Mouse (Mus musculus) forebrain, embryonic 10.5 days (tissue): ENCODE measurements around the gene Pgp. TPM values are rescaled to one million over a fixed set of nuclear protein-coding genes. Genes with fewer than 3 reads are reported as not detected.

ENCODE experiments used
- DNase-seq: peaks from one replicate; pipeline ENCODE4 v3.0.0-alpha.2; 2017; ENCODE audit warnings: low spot score; ENCODE audit errors: extremely low spot score
- H3K27ac ChIP-seq: fragments of 300-500 bp; sonication (generic); 2 replicates; pipeline ENCODE4 v1.5.1; 2016; ENCODE audit warnings: mild to moderate bottlenecking
- H3K27me3 ChIP-seq: fragments of 300-500 bp; sonication (generic); 2 replicates; pipeline ENCODE4 v1.6.1; 2016; ENCODE audit warnings: mild to moderate bottlenecking; ENCODE audit not compliant: poor library complexity, severe bottlenecking
- H3K36me3 ChIP-seq: fragments of 300-500 bp; sonication (generic); replicated peaks from 2 replicates; pipeline ENCODE4 v1.6.1; 2016; ENCODE audit warnings: mild to moderate bottlenecking, moderate library complexity
- H3K4me1 ChIP-seq: fragments of 300-500 bp; sonication (generic); 2 replicates; pipeline ENCODE4 v1.6.1; 2016
- H3K4me3 ChIP-seq: fragments of 300-500 bp; sonication (generic); 2 replicates; pipeline ENCODE4 v1.5.1; 2016; ENCODE audit warnings: mild to moderate bottlenecking, moderate library complexity
- H3K9me3 ChIP-seq: fragments of 300-500 bp; sonication (generic); 2 replicates; pipeline ENCODE4 v1.6.1; 2016; ENCODE audit warnings: mild to moderate bottlenecking, moderate library complexity
- WGBS: fragments of 180-500 bp; shearing (Covaris S2); methylation state at CpG from one replicate; pipeline ENCODE4 v1.1.7; 2016; 5-methylcytosine and 5-hydroxymethylcytosine counted together
- polyA plus RNA-seq: library from polyadenylated mRNA; unstranded; fragments of >200 nt; fragmentation: Nextera tagmentation; extraction: Ambion mirVana; gene quantifications from 2 replicates; pipeline ENCODE4 v1.2.1, GENCODE M21; 2016

Pgp gene
- polyA plus RNA-seq, 1 experiment from 2014 or later = 79.7 TPM

DNA sequence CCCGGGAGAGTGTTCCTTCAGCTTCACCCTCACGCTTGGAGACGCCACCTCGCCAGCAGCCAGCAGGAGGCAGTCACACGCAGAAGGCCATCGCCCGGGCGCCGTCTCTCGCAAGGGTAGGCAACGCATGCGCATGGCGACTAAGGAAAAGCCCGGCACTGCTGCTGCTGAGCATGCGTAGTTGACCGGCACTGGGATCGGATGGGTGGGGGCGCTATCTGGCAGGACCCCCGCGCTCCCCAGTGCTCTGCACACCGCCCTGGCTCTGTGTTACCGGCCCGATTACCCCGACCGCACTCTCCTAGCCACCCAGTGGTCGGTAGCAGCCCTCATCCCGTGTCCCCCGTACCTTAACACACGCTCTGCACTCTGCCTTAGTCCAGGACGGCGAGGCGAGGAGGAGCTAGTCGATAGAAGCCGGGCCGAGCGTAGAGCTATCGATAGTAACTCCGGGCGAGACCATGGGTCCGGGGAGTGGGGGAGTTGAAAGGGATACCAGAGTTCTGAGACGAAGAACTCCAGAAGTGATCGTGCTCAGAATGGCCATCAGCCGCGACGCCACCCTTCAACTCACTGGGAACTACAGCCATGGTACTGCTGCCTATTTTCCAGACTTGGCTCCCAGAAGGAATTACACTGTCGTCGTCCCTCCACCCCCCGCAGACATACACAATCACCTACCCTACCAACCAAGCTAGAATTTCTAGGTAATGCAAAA lies 8.6 kb downstream of the Pgp start, which contains the start of gene Mlst8:
Gene Mlst8 (minus strand): TSS at position 416 of the 718 bp plus-strand sequence.
- peak within 1 kb of the TSS; percentile 82 for H3K4me3 ChIP-seq
- DNase-seq = peak; percentile 98
- WGBS = under 1% methylated on average over 48 of the region's 48 CpGs

DNA sequence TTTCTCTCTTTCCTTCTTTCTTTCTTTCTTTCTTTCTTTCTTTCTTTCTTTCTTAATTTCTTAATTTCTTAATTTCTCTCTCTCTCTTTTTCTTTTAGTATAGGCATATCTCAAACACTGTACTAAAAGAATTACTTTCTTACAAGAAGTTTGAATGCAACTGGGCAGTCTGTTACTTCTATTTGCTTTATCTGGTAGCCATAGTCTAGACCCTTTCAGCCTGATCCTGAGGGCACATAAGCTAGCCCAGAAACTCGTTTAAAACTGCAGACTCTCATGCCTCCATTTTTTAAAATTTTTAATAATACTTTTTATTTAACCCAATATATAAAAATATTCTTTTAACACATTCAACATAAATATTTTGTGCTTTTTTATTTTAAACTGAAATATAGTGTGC lies 9.2 kb downstream of the Pgp start:
- H3K36me3 ChIP-seq = peaks cover 34% of the 10 kb centered on the region
- H3K27me3 ChIP-seq = no peaks in the 10 kb centered on the region
- no peaks in the 10 kb centered on the region for H3K9me3 ChIP-seq
- H3K27ac ChIP-seq = peak overlapping the region; percentile 98
- peak overlapping the region; percentile 82 for H3K4me3 ChIP-seq
- WGBS = 35% methylated on average over 1 of the region's 1 CpGs
- peaks cover 26% of the 10 kb centered on the region for H3K4me1 ChIP-seq
- DNase-seq = no peak

More for the DNA sequence above, 8.6 kb downstream of the Pgp start, which contains the start of gene Mlst8:
- Histone ChIP-seq H3K4me1 (peaks cover 32% of the 10 kb centered on the region), H3K27ac (peak within 1 kb of the TSS; percentile 98), H3K27me3 (no peaks in the 10 kb centered on the region), H3K9me3 (no peaks in the 10 kb centered on the region), H3K36me3 (peaks cover 40% of the 10 kb centered on the region)

DNA sequence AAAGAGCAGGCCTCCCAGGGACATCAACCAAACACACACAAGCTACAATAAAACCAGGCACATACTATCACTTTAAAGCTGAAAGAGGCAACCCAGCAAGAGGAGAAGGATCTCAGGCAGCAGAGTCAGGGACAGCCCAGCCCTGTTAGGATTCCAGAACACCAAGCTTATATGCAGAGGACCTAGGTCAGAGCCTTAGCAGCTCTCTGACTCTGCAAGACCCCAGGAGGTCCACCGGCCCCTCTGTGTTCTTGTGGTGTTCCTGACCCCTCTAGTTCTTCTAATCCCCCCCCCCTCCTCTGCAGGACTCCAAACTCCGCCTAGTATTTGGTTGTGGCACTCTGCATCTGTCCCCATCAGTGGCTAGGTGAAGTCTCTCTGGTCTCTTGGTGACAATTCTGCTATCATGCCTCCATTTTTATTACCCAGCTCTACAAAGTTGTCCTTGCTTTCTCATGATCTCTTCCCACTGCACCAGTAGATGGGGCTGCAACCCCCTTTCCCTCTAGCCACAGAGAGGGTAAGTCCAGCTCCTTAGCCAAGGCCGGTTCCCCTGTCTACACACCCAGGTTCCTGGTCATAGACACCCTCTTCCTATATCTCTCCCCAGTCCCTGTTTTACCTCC lies 10.1 kb downstream of the Pgp start:
- H3K9me3 ChIP-seq = no peaks in the 10 kb centered on the region

DNA sequence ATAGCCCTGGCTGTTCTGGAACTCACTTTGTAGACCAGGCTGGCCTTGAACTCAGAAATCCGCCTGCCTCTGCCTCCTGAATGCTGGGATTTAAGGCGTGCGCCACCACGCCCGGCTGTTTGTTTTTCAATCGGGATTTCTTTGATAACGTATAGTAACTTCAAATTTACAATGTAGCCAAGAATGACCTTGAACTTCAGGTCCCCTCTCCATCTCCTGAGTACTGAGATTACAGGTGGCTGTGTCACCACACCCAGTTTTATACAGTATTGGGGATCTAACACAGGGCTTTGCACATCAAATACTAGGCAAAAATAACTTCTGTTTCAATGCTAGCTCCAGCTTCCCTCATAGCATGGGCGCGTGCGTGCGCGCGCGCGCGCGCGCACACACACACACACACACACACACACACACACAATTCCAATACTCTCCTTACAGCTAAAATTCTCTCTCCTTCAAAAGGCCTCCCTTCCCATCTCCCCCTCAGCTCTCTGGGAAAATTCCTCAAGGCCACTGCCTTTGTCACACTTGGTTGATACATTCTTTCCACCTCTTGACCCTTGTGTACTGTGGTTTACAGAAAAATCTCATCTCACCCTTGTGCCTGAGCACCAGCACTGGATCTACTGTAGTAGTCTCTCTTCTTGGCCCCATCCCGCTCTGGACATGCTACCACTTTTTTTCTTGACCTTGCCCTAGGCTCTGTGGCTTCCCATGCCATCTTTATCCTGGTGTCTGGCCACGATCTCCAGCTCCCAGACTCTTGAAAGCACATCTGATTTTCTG lies 11.0 kb downstream of the Pgp start:
- no peak overlapping the region for H3K4me3 ChIP-seq
- 94% methylated on average over 20 of the region's 20 CpGs for WGBS
- H3K4me1 ChIP-seq = peaks cover 27% of the 10 kb centered on the region
- no peak overlapping the region for H3K27ac ChIP-seq
- no peaks in the 10 kb centered on the region for H3K9me3 ChIP-seq
- peaks cover 16% of the 10 kb centered on the region for H3K36me3 ChIP-seq
- DNase-seq = no peak
- peaks cover 2% of the 10 kb centered on the region for H3K27me3 ChIP-seq

More for the DNA sequence above, 10.1 kb downstream of the Pgp start:
- DNase-seq = no peak
- H3K4me3 ChIP-seq = peak overlapping the region; percentile 82; the same call in 1 of the 2 replicates
- H3K36me3 ChIP-seq = peaks cover 25% of the 10 kb centered on the region
- H3K27me3 ChIP-seq = no peaks in the 10 kb centered on the region
- WGBS = 43% methylated on average over 3 of the region's 3 CpGs
- peaks cover 22% of the 10 kb centered on the region for H3K4me1 ChIP-seq
- H3K27ac ChIP-seq = no peak overlapping the region

DNA sequence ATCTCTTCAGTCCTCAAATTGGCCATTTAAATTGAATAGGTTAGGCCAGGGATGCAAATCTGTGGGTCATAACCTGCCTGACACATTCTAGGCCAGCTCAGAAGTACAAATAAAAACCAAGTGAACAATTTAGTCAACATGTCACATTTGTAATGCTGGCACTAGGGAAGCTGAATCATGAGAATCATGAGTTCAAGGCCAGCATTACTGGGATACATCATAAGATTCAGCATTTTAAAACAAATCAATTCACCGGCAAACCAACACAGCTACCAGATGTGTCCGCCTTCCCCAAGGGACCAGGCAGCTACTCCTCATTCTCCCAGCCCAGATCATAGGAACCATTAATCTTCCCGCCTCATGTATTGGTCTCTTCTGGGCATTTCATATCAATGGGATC lies 13.3 kb downstream of the Pgp start:
- Histone ChIP-seq H3K27me3 (peaks cover 24% of the 10 kb centered on the region), H3K9me3 (no peaks in the 10 kb centered on the region), H3K36me3 (no peaks in the 10 kb centered on the region), H3K4me1 (peaks cover 25% of the 10 kb centered on the region), H3K4me3 (no peak overlapping the region), H3K27ac (no peak overlapping the region)
- WGBS = 95% methylated on average over 3 of the region's 3 CpGs
- DNase-seq = no peak

DNA sequence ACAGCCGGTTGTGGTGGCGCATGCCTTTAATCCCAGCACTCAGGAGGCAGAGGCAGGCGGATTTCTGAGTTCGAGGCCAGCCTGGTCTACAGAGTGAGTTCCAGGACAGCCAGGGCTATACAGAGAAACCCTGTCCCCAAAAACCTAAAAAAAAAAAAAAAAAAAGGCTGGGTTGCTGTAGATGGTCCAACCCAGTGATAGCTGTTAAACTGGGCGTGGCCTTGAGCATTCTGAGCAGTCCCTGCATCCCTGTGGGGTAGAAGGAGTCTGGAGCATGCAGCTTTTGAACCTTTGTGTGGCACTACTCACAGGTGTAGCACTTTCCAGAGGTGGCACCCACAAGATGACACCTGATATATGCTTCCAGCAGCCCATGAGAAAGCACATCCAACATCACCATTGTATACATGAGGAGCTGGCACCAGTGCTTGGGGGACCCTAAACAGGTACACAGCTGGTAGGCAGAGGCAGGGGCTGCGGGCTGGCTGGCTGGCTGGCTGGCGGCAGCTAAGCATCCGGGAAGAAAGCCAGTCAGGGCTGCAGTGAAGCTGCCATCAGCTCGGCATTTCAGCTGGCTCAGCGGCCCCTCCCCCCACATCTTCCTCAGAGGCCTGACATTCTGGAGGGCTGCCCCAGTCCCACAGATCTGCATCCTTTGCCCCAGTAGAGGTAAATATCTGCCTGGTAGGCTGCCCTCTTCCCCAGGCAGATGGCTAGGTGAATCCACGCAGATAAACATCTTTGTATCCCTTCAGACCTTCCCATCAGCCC lies 15.1 kb downstream of the Pgp start:
- Histone ChIP-seq H3K4me1 (peaks cover 34% of the 10 kb centered on the region), H3K9me3 (no peaks in the 10 kb centered on the region), H3K27ac (peak overlapping the region; percentile 63), H3K27me3 (peaks cover 40% of the 10 kb centered on the region), H3K4me3 (peak overlapping the region; percentile 20; the same call in 1 of the 2 replicates), H3K36me3 (no peaks in the 10 kb centered on the region)
- 49% methylated on average over 11 of the region's 11 CpGs for WGBS
- no peak for DNase-seq

DNA sequence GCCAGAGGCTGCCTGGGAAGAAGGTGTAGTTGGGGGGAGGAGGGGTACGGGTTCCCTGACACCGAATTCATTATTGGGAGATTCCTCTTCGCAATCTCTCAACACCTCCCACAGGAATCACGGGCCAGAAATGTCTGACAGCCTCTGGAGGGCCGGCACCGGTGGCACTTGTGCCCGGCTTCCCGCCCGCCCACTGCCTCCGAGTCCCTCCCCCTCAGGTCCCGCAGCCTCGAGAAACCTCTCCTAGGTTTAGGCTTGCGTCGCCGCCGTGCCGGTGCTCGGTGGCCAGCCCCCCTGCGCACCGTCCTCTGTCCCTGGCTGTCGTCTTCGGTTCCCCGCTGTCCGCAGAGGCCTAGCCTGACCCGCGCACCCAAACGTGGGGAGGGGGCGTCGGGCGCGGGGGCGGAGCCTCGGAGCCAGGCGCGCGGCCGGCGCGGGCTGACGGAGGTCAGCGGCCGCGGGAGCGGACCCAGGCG lies 18.0 kb downstream of the Pgp start, which contains the start of gene Caskin1:
Gene Caskin1 (plus strand): TSS at position 416 of the 476 bp plus-strand sequence.
- WGBS = 1% methylated on average over 45 of the region's 45 CpGs
- Histone ChIP-seq H3K36me3 (no peaks in the 10 kb centered on the region), H3K9me3 (no peaks in the 10 kb centered on the region), H3K4me3 (peak within 1 kb of the TSS; percentile 90), H3K27ac (peak within 1 kb of the TSS; percentile 89), H3K27me3 (peaks cover 47% of the 10 kb centered on the region), H3K4me1 (peaks cover 44% of the 10 kb centered on the region)
- DNase-seq = peak; percentile 46

DNA sequence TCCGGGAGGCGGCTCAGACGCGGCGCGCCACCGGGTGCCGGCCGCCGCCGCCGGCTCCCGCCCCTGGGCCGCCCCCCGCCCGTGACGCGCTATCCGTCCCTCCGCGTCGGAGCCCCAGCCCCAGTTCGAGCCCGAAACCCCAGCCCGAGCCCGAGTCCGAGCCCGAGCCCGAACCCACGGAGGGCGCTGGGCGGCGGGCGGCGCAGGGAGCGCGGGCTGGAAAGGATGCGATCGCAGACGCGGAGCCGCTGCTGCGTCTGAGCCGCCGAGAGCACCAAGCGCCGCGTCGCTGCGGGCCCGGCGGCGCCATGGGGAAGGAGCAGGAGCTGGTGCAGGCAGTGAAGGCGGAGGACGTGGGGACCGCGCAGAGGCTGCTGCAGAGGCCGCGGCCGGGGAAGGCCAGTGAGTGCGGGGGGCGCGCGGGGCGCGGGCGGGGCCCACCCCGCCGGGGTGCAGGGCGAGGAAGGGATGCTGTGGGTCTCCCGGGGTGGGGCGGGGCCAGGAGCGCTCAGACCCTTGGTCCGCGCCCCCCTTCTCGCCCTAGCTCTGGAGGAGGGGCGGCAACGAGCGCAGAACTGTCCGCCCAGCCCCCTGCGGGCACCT lies 18.6 kb downstream of the Pgp start:
- peaks cover 44% of the 10 kb centered on the region for H3K4me1 ChIP-seq
- H3K27me3 ChIP-seq = peaks cover 47% of the 10 kb centered on the region
- no peaks in the 10 kb centered on the region for H3K36me3 ChIP-seq
- WGBS = under 1% methylated on average over 73 of the region's 81 CpGs
- H3K9me3 ChIP-seq = no peaks in the 10 kb centered on the region
- peak overlapping the region; percentile 89 for H3K27ac ChIP-seq
- peak overlapping the region; percentile 90 for H3K4me3 ChIP-seq
- DNase-seq = peak; percentile 68

DNA sequence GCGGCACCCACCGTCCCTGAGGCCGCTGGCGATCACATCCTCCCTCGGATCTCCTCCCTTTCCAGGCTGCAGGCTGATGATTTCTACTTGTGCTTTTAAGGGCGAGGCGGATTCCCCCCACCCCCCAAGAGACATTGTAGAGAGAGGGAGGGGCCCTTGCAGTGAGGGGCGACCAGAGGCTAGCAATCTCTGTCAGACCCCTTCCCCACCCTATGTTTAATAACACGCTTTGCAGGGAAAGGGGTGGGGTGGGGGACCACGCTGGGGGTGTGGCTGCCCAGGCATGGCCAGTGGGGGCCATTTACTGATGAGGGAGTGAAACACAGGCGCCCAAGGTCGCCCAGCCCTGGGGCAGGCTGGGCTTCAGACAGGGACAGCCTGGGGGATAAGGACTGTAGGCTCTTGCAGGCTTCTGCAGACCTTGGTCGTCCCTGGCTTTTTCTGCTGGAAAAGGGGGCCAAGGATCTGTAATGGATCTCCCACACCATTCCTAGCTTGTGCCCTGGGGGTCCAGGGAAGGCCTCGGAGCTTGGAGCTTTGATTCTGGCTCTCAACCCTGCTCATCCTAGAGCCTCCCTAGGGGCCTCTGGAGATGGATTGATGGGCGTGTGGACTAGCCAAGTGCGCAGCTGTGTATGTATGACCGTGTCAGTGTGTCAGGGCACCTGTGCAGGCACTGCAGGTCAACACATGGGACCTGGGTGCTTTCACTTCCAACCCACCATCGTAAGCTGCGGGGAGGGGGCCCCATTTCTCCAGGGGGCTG lies 19.3 kb downstream of the Pgp start:
- WGBS = 21% methylated on average over 19 of the region's 19 CpGs

DNA sequence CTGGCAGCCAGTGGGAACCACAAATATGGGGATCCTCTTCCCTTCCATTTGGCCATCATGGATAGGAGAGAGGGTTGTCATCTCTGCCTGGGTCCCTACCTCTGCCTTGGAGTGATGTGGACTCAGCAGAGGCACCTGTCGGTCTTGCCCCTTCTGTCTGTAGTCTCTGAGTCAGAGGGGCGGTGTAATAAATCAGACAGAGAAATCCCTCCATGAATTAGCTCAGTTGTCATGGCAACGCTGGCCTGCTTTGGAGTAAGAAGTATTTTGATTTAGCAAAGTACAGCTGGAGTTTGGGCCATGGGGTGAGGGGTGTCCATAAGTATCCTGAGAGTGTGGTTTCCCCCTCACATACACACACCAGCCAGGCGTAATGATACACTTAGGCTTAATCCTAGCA lies 20.2 kb downstream of the Pgp start:
- WGBS = 82% methylated on average over 4 of the region's 4 CpGs

More for the DNA sequence above, 19.3 kb downstream of the Pgp start:
- Histone ChIP-seq H3K36me3 (no peaks in the 10 kb centered on the region), H3K4me1 (peaks cover 44% of the 10 kb centered on the region), H3K27me3 (peaks cover 47% of the 10 kb centered on the region), H3K27ac (peak overlapping the region; percentile 89), H3K9me3 (no peaks in the 10 kb centered on the region), H3K4me3 (peak overlapping the region; percentile 90)
- no peak for DNase-seq

More for the DNA sequence above, 20.2 kb downstream of the Pgp start:
- no peaks in the 10 kb centered on the region for H3K36me3 ChIP-seq
- no peaks in the 10 kb centered on the region for H3K9me3 ChIP-seq
- no peak overlapping the region; the same call in 1 of the 2 replicates for H3K4me3 ChIP-seq
- H3K27ac ChIP-seq = no peak overlapping the region
- H3K4me1 ChIP-seq = peaks cover 44% of the 10 kb centered on the region
- no peak for DNase-seq
- H3K27me3 ChIP-seq = peaks cover 47% of the 10 kb centered on the region
